Mouse (Mus musculus) kidney, adult 2 months (tissue): ENCODE data around the gene Chid1. TPM values are rescaled to one million over a fixed set of nuclear protein-coding genes. Genes with fewer than 3 reads are reported as not detected.
A peak's percentile ranks its signal among the peaks of the same experiment; 100 is the strongest.

Experiments used
- DNase-seq: peaks from one replicate; pipeline ENCODE4 v3.0.0; 2021
- H3K27ac ChIP-seq: fragments of 200-500 bp; 2 replicates; pipeline ENCODE4 v1.5.1; 2012; ENCODE audit warnings: low read depth, low read length, control low read depth, inconsistent platforms; ENCODE audit not compliant: insufficient read depth
- H3K27me3 ChIP-seq: fragments of 200-500 bp; replicated peaks from 2 replicates; pipeline ENCODE4 v1.6.1; 2012; ENCODE audit warnings: mild to moderate bottlenecking, moderate library complexity, low read length, inconsistent platforms; ENCODE audit not compliant: control insufficient read depth, insufficient read depth
- H3K36me3 ChIP-seq: fragments of 200-500 bp; 2 replicates; pipeline ENCODE4 v1.6.1; 2012; ENCODE audit warnings: mild to moderate bottlenecking, moderate library complexity, low read length, inconsistent platforms; ENCODE audit not compliant: control insufficient read depth, insufficient read depth
- H3K4me1 ChIP-seq: fragments of 200-500 bp; 2 replicates; pipeline ENCODE4 v1.6.1; 2011; ENCODE audit warnings: low read length; ENCODE audit not compliant: control insufficient read depth, insufficient read depth
- H3K4me3 ChIP-seq: fragments of 200-500 bp; 2 replicates; pipeline ENCODE4 v1.5.1; 2011; ENCODE audit warnings: mild to moderate bottlenecking, low read depth, low read length, control low read depth; ENCODE audit not compliant: insufficient read depth
- CTCF ChIP-seq: fragments of 200-500 bp; conservative IDR thresholded peaks from 2 replicates; pipeline ENCODE4 v1.5.1; 2011; ENCODE audit warnings: low read depth, mild to moderate bottlenecking, control low read depth, low read length, moderate library complexity, mixed read lengths; ENCODE audit not compliant: insufficient read depth, insufficient read length
- POLR2A ChIP-seq: fragments of 200-500 bp; IDR thresholded peaks from one replicate; pipeline ENCODE4 v1.6.1; 2011; ENCODE audit warnings: low read depth, low read length, control low read depth
- WGBS: fragments of 180-500 bp; shearing (Covaris S2); methylation state at CpG from one replicate; pipeline ENCODE4 v1.1.7; 2018; 5-methylcytosine and 5-hydroxymethylcytosine counted together
- polyA plus RNA-seq: library from polyadenylated mRNA; depleted of rRNA; stranded (reverse); fragments of >200 nt; gene quantifications from 2 replicates; pipeline ENCODE4 v1.2.3, GENCODE M21; 2012

Gene Chid1
- polyA plus RNA-seq, 1 experiment = 35.6 TPM

DNA sequence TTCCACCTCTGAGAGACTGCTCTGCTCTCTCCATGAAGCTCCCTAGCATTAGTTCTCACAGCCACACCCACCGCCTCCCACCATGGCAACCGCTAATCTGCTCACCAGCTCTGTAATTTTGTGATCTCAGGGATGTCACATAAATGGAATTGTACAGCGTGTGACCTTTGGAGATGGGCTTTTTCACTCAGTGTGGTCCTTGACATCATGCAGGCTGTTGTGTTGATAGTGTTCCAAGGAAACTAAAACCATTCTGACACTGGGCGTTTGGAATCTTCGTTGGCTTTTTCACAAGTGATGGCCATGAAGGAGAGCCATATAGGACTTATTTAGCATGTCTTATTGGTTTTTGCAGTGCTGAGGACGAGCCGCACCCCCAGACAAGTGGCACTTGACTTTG is 26.9 kb upstream of the Chid1 start:
- Histone ChIP-seq H3K4me3 (no peak overlapping the region), H3K27me3 (no peaks in the 10 kb centered on the region), H3K27ac (no peak overlapping the region), H3K4me1 (peaks cover 33% of the 10 kb centered on the region), H3K36me3 (no peaks in the 10 kb centered on the region)
- TF ChIP-seq CTCF = no peak
- no peak for TF ChIP-seq POLR2A
- no peak for DNase-seq
- 80% methylated on average over 7 of the region's 7 CpGs for WGBS

DNA sequence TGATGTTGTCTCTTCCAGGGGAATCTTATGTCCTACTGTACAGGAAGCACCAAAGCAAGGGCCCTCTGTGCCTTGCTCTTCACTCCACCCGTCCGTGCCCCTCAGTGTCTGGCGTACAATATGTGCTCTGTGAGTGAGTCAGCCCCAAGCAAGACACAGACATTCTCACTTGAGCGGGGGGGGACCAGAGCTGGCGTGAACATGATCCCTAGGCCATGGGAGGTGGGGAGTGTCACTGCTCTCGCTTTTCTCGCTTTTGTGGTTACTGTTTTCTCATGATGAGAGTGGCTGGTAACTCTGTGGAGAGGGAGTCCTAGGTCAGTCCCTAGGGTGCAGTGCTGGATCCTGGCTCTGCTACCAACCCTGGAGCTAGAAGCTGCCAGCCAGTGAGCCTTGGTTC is 24.9 kb upstream of the Chid1 start:
- peaks cover 24% of the 10 kb centered on the region for H3K4me1 ChIP-seq
- no peak for TF ChIP-seq CTCF
- TF ChIP-seq POLR2A = no peak

DNA sequence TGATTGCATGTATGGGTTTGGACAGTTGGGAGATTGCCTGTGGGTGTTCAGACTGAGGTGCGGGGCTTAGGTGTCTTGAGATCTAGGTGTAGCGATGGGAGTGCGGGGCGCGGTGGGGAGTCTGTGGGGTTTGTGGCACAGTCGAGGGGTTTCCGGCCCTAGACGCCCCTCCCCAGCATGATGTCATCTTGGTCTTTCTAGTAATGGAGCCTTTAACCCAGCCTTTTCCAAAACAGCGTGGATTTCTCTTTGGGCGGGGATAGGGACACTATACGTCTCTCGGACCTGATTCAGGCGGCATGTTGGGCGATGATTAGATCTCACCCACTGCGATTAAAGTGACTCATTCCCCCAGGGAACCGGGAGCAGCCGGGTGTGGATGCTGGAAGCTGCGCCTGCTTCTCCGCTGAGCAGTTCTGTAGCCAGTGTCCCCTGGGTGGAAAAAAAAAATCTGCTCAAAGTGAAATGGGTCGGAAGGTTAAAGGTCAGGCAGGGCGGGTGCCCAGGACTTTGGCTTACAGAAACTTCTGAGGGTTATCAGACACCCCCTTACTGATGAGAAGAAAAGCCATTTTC is 23.3 kb upstream of the Chid1 start:
- DNase-seq = peak; percentile 87
- Histone ChIP-seq H3K27ac (peak overlapping the region; percentile 62), H3K27me3 (no peaks in the 10 kb centered on the region), H3K4me1 (peaks cover 18% of the 10 kb centered on the region), H3K36me3 (no peaks in the 10 kb centered on the region), H3K4me3 (peak overlapping the region; percentile 77)
- under 1% methylated on average over 21 of the region's 21 CpGs for WGBS
- no peak for TF ChIP-seq CTCF

More for the DNA sequence above, 24.9 kb upstream of the Chid1 start:
- Histone ChIP-seq H3K36me3 (no peaks in the 10 kb centered on the region), H3K27ac (no peak overlapping the region; the same call in 1 of the 2 replicates), H3K4me3 (no peak overlapping the region), H3K27me3 (no peaks in the 10 kb centered on the region)
- no peak for DNase-seq
- 53% methylated on average over 7 of the region's 7 CpGs for WGBS

DNA sequence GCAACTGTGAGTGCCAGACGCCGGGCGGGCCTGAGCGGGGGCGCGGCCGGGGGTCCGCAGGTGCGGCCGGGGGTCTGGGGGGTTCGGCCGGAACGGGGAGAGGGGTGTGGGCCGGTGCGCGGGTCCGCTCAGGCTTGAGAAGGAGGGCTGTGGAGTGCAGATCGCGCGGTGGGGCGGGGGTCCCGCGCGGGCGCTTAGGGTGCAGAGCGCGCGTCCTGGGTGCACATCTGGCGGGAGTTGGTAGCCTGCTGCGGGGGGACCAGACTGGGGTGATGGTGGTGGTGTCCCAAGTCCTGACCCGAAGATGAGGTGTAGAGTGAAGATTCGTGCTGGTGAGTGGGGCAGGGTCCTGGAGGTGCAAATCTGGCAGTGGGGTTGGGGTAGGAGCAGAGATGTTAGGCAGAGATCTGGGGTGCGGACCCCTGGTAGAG is 22.8 kb upstream of the Chid1 start:
- Histone ChIP-seq H3K4me3 (peak overlapping the region; percentile 77), H3K27me3 (no peaks in the 10 kb centered on the region), H3K36me3 (no peaks in the 10 kb centered on the region), H3K27ac (peak overlapping the region; percentile 62), H3K4me1 (peaks cover 16% of the 10 kb centered on the region)
- DNase-seq = no peak
- TF ChIP-seq CTCF (no peak), POLR2A (no peak)
- WGBS = 2% methylated on average over 33 of the region's 33 CpGs

DNA sequence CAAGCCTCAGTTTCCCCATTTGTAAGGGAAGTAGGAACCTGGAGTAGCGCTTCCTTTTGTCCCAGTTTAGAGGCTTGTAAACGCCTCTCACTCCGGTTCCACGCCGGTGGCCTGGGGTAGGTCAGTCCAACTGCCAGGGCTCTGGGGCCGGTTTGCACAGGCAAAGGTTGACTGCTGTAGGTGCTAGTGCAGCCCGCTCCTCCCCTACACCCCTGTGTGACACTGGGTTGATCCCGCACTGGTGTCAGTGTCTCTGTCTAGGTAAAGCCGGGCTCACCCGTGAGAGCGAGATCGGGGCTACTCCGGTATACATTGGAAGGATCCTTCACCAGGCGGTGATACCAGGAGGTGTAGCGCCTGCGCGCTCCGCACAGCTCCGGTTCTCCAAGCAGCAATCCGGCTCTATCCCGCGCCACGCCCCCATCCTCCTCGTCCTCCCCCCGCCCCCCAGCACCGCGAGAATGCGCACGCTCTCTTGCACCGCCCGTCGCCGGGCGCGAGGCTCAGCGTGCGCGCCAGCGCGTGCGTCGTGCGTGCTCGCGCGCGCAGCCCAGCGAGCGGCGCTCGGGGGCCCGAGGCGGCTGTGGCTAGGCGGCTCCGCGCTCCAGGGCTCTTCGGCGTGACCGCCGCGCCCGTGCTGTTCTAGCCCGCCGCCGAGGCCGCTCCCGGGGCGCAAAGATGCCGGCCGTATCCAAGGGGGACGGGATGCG is 22.2 kb upstream of the Chid1 start, which contains the start of gene Ap2a2:
TSS of gene Ap2a2 (plus strand) at position 492 of the 710 bp plus-strand sequence.
- 1% methylated on average over 72 of the region's 72 CpGs for WGBS
- DNase-seq = peak; percentile 96
- TF ChIP-seq CTCF (0 out of 2 replicates have a peak, but pooled peaks have one; percentile 9), POLR2A (peak; percentile 17)
- peaks cover 12% of the 10 kb centered on the region for H3K4me1 ChIP-seq
- H3K27ac ChIP-seq = peak within 1 kb of the TSS; percentile 62
- H3K4me3 ChIP-seq = peak within 1 kb of the TSS; percentile 77
- no peaks in the 10 kb centered on the region for H3K27me3 ChIP-seq
- H3K36me3 ChIP-seq = no peaks in the 10 kb centered on the region

DNA sequence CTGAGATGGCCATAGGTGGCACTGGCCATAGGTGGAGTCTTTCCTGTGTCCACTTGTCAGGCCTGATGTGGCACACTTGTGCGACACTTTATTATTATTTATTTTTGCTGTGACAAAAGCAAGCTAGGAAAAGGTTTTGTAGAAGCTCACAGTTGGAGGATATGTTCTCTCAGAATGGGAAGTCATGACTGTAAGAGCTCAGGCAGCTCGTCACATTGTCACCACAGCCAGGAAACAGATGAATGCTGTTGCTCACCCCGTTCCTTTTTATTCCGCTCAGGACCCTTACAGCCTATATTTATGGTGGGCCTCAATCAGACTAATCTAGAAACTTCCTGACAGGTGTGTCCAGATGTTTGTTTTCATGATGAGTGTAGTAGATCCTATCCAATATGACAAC is 20.8 kb upstream of the Chid1 start:
- WGBS = 73% methylated on average over 4 of the region's 4 CpGs
- H3K36me3 ChIP-seq = no peaks in the 10 kb centered on the region

DNA sequence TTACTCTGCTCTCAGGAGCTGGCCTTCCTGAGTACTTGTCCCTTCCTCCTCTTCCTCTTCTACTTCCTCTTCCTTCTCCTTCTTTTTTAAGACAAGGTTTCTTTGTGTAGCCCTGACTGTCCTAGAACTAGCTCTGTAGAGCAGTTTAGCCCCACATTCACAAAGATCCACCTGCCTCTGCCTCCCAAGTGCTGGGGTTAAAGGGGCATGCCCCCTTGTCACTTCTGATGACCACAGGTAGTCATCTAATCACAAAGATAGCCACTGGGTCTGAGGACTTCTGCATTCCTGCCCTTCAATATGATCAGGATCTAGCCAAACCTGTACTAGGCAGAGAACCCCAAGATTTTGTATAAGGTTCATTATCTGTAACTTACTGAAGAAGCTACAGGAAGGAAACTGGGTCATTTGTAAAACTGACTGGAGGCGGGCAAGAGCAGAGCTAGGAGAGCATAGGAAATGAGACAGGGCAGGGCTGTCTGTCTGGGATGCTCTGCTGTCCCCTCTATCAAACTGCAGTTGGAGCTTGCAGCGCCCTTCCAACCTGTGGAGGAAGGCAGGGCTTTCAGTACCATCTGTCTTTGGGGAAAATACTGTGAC is 20.2 kb upstream of the Chid1 start:
- Histone ChIP-seq H3K36me3 (no peaks in the 10 kb centered on the region), H3K27me3 (no peaks in the 10 kb centered on the region), H3K4me3 (no peak overlapping the region), H3K27ac (no peak overlapping the region), H3K4me1 (peaks cover 10% of the 10 kb centered on the region)
- no peak for TF ChIP-seq CTCF
- TF ChIP-seq POLR2A = no peak
- 80% methylated on average over 2 of the region's 2 CpGs for WGBS
- DNase-seq = no peak

More for the DNA sequence above, 20.8 kb upstream of the Chid1 start:
- Histone ChIP-seq H3K4me1 (peaks cover 12% of the 10 kb centered on the region), H3K4me3 (no peak overlapping the region), H3K27ac (no peak overlapping the region), H3K27me3 (no peaks in the 10 kb centered on the region)
- no peak for DNase-seq
- TF ChIP-seq POLR2A (no peak), CTCF (no peak)
